Mouse (Mus musculus): ENCODE measurements around the gene Itprid2. TPM values are rescaled to one million over a fixed set of nuclear protein-coding genes. Genes with fewer than 3 reads are reported as not detected.

Itprid2 gene
- polyA plus RNA-seq, 1 experiment from 2014 or later, result 3.1 TPM

DNA sequence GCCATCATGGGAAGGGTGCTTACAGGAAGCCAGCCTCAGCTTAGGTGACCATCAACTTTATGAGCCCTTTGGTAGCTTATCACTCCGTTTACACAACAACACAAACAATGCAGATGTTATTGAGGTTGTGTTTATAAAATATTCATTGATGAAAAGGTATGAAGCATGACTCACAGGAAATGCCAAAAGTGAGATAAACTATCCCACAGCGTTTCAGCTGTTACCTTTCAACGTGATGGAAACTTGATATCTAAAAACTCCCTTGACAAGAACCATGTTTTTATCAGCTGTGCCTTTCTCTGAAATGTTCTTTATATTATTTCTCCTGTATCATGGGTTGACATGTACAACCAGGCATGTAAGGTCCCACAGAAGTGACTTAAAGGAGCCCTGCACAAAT lies 55.7 kb downstream of the Itprid2 start:
- H3K9ac ChIP-seq, result no peak overlapping the region
- H3K4me1 ChIP-seq, result no peaks in the 10 kb centered on the region
- ATAC-seq, result no peak
- H3K4me3 ChIP-seq, result no peak overlapping the region
- no peaks in the 10 kb centered on the region for H3K9me3 ChIP-seq (replicated peaks)
- H3K36me3 ChIP-seq (ENCODE audit: poor library complexity, severe bottlenecking), result no peaks in the 10 kb centered on the region
- no peaks in the 10 kb centered on the region for H3K27me3 ChIP-seq
- WGBS, result 86% methylated on average over 3 of the region's 3 CpGs
- H3K4me2 ChIP-seq, result no peak overlapping the region
- no peak overlapping the region for H3K27ac ChIP-seq

DNA sequence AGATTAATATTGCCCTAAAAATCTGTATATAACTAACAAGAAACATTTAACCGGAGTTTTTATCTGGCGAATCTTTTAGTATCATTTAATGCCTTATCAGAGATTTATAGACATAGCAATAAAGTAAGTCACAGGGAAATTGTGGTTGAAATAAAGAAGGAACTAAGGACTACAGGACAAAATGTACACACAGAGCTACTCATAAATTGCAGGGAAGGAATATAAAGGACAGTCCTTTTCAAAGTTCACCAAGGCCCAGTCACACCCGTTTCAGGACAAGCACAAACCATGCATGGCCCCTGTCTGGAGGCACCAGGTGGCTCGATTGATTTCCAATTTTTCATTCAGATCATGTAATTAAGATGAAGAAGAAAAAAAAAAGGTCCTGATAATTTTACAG lies 60.0 kb downstream of the Itprid2 start:
- no peak for ATAC-seq
- H3K9ac ChIP-seq, result no peak overlapping the region
- H3K4me1 ChIP-seq, result no peaks in the 10 kb centered on the region
- H3K4me2 ChIP-seq, result no peak overlapping the region
- H3K27ac ChIP-seq, result no peak overlapping the region
- 91% methylated on average over 4 of the region's 4 CpGs for WGBS
- H3K27me3 ChIP-seq, result no peaks in the 10 kb centered on the region
- no peaks in the 10 kb centered on the region for H3K9me3 ChIP-seq (replicated peaks)
- H3K4me3 ChIP-seq, result no peak overlapping the region
- no peaks in the 10 kb centered on the region for H3K36me3 ChIP-seq (ENCODE audit: poor library complexity, severe bottlenecking)

DNA sequence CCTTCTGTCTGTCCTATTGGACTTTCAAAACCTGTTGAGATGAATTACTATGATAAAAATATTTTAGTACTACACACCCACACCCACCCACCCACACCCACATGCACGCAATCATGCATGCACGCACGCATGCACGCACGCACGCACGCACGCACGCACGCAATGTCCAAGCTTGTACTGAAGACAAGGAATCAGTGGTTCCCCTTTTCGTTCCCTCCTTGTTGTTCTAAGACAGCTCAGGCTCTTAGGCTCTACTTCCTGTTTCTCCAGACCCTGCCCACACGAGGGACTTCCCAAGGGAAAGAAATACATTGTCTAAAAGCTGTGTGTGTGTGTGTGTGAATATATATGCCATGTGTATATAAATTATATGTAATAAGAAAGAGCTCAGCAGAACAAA lies 60.8 kb downstream of the Itprid2 start:
- Histone ChIP-seq H3K4me2 (no peak overlapping the region), H3K27me3 (no peaks in the 10 kb centered on the region), H3K4me1 (no peaks in the 10 kb centered on the region), H3K9me3 (replicated peaks) (no peaks in the 10 kb centered on the region), H3K27ac (no peak overlapping the region), H3K9ac (no peak overlapping the region), H3K36me3 (ENCODE audit: poor library complexity, severe bottlenecking) (no peaks in the 10 kb centered on the region), H3K4me3 (no peak overlapping the region)
- no peak for ATAC-seq
- 92% methylated on average over 12 of the region's 12 CpGs for WGBS

DNA sequence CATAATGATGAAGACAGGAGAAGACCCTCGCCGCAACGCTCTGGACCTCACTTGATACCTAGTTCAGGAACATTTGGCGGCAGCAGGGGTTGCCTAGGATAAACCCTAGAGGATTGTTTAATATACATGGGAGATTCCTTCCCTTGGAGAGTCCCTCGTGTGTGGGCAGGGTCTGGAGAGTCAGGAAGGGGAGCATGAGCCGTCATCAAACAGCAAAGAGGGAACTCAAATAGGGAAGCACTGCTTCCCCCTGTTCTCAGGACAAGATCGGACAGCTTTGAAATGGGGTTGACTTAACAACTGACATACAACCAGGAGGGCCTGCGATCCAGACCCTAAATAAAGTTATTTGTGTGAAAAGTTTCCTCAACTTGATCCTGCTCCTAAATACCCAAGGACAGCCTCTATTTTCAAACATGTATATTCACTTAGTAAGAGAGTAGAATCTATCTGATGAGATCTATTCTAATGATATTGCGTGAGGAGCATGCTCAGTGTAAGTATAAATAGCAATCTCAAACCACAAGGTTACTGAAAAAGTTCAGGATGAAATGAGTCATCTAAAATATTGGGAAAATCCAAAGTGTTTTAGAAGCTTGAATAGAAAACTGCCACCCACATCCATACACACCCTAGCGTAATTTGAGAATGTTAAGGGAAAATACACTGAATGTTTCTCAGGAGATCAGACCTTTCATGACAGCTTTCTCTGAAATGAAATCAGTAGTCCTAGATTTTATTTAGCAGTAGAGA lies 61.5 kb downstream of the Itprid2 start:
- H3K9ac ChIP-seq, result no peak overlapping the region
- no peak overlapping the region for H3K27ac ChIP-seq
- no peaks in the 10 kb centered on the region for H3K9me3 ChIP-seq (replicated peaks)
- H3K4me3 ChIP-seq, result no peak overlapping the region
- H3K4me1 ChIP-seq, result no peaks in the 10 kb centered on the region
- no peaks in the 10 kb centered on the region for H3K36me3 ChIP-seq (ENCODE audit: poor library complexity, severe bottlenecking)
- H3K27me3 ChIP-seq, result no peaks in the 10 kb centered on the region
- WGBS, result 88% methylated on average over 10 of the region's 10 CpGs
- no peak for ATAC-seq
- H3K4me2 ChIP-seq, result no peak overlapping the region

DNA sequence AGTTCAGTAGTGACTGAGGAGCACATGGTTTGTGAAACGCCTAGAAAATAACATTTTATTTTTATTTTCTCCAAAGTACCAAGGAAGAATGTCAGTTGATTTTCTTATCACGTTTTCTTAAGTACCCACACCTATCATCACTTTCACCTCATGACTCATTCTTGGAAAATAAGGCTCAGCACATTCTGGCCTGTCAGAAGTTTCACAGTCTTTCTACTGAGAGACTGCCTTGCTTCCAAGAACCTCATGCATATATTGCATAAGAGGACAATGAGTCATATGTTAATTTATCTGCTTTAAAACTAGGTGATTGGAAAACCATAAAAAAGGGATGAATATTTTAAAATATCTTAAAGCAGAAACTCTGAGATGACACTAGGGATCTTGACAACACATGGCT lies 63.0 kb downstream of the Itprid2 start:
- no peak overlapping the region for H3K27ac ChIP-seq
- no peak overlapping the region for H3K4me2 ChIP-seq
- H3K9ac ChIP-seq, result no peak overlapping the region
- H3K4me3 ChIP-seq, result no peak overlapping the region
- no peak for ATAC-seq
- H3K36me3 ChIP-seq (ENCODE audit: poor library complexity, severe bottlenecking), result no peaks in the 10 kb centered on the region
- no peaks in the 10 kb centered on the region for H3K9me3 ChIP-seq (replicated peaks)
- no peaks in the 10 kb centered on the region for H3K4me1 ChIP-seq
- no peaks in the 10 kb centered on the region for H3K27me3 ChIP-seq
- WGBS, result 90% methylated on average over 2 of the region's 2 CpGs

DNA sequence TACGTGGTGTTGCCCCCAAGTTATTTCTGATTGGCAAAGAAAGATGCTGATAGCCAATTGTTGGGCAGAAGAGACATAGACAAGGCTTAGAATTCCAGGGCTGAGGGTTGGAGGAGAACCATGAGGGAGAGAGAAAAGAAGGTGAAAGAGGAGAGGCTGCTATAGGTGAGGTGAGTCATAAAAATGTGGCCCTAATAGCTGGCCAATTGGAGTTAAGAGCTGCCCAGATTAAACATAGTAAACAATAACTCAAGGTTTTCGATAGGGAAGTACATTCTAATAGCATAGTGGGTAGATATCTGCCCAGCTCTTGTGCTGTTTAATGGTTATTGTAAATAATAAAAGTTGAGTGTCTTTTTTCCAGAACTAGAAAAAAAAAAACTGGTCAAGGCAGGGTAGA lies 69.6 kb downstream of the Itprid2 start:
- 88% methylated on average over 2 of the region's 2 CpGs for WGBS
- H3K9me3 ChIP-seq (replicated peaks), result no peaks in the 10 kb centered on the region

DNA sequence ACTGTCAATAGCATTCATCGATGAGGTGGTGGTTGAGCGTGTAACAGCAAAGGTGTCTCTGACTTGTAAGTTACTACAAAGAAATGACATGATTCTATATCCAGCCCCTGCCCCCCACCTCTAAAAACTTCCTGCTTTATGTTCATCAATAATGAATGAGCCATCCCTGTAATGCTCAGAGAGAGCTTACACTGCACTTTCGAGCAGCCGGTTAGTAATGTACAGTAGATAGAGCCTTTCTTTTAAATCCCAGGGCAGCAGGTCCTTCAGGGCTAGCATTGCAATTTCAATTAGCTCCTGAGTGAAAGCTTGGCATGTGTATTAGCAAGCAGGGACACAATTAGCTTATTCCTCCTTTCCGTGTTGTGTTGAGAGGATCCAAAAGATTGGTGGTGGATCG lies 72.4 kb downstream of the Itprid2 start, which contains the start of gene Ppp1r1c:
Ppp1r1c (plus strand) TSS at position 206 of the 400 bp plus-strand sequence.
- Histone ChIP-seq H3K4me1 (no peaks in the 10 kb centered on the region), H3K36me3 (ENCODE audit: poor library complexity, severe bottlenecking) (no peaks in the 10 kb centered on the region), H3K27me3 (no peaks in the 10 kb centered on the region), H3K27ac (no peak within 1 kb of the TSS), H3K9ac (no peak within 1 kb of the TSS), H3K4me2 (no peak within 1 kb of the TSS), H3K4me3 (no peak within 1 kb of the TSS), H3K9me3 (replicated peaks) (no peaks in the 10 kb centered on the region)
- WGBS, result 81% methylated on average over 6 of the region's 6 CpGs
- no peak for ATAC-seq

More for the DNA sequence above, 69.6 kb downstream of the Itprid2 start:
- Histone ChIP-seq H3K27me3 (no peaks in the 10 kb centered on the region), H3K4me3 (no peak overlapping the region), H3K4me1 (no peaks in the 10 kb centered on the region), H3K4me2 (no peak overlapping the region), H3K9ac (no peak overlapping the region), H3K36me3 (ENCODE audit: poor library complexity, severe bottlenecking) (no peaks in the 10 kb centered on the region), H3K27ac (no peak overlapping the region)
- no peak for ATAC-seq

DNA sequence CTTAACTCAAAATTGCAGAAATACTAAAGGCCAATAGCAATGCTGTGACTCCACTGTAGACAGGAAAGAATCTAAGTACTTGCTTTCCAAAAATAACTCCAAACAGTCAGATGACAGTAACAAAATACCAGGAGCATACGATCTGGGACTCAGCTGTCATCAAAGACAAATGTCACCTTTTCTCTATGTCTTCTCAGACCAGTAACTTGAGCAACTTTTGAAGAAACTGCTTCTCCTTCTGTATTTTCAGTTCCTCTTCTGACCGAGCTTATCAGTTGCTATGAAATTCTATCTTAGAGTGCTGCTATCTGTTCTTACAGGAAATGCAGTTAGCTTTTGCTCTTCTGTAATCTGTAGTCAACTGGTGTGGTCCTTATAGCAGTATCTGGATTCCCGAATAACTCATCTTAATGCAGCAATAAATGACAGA lies 78.5 kb downstream of the Itprid2 start:
- no peak overlapping the region for H3K4me2 ChIP-seq
- 0 out of 2 replicates have a peak, but pooled peaks cover 7% of the 10 kb centered on the region for H3K4me1 ChIP-seq
- no peaks in the 10 kb centered on the region for H3K36me3 ChIP-seq (ENCODE audit: poor library complexity, severe bottlenecking)
- 87% methylated on average over 3 of the region's 3 CpGs for WGBS
- no peaks in the 10 kb centered on the region for H3K9me3 ChIP-seq (replicated peaks)
- no peak for ATAC-seq
- H3K4me3 ChIP-seq, result no peak overlapping the region
- H3K27me3 ChIP-seq, result no peaks in the 10 kb centered on the region
- no peak overlapping the region for H3K27ac ChIP-seq
- H3K9ac ChIP-seq, result no peak overlapping the region

DNA sequence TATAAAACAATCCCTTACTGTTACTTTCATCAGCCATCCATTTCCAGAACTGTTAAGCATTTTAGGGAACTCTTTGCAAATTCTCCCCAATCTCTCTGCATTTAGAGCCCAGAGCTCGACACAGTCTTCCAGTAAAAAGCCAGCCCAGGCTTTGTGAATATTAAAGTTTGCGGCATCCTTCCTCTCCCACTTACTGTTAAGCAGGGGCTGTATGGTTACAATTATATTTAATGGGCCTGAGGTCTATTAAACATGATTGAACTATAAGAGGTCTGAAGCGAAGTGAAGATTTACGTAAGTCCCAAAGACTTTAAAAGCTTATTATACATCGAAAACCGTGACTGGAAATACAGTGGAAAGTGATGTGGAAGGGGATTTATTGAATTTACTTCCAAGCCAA lies 79.6 kb downstream of the Itprid2 start:
- Histone ChIP-seq H3K9ac (no peak overlapping the region), H3K4me2 (no peak overlapping the region), H3K36me3 (ENCODE audit: poor library complexity, severe bottlenecking) (no peaks in the 10 kb centered on the region), H3K27me3 (no peaks in the 10 kb centered on the region), H3K27ac (no peak overlapping the region), H3K9me3 (replicated peaks) (no peaks in the 10 kb centered on the region), H3K4me3 (no peak overlapping the region), H3K4me1 (0 out of 2 replicates have a peak, but pooled peaks cover 7% of the 10 kb centered on the region)
- no peak for ATAC-seq
- WGBS, result 82% methylated on average over 6 of the region's 6 CpGs

DNA sequence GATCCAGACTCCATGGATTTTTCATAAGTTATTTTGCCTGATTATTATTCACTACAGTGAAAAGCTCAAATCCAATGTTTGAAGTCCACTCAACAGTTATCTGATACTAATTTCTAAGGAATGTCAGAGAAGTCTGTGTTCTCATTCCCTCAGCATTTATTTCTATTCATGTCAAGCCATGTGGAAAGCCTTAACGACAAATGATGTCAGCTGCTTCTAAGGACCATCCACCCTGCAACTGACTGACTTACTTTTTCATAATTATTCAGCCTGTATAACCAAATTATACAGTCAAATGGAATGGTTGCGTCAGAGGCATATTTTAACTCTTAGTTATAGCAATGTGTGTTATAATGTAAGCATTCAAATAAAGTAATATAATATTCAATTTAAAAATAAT lies 80.8 kb downstream of the Itprid2 start:
- 0 out of 2 replicates have a peak, but pooled peaks have one; percentile 38 for ATAC-seq
- H3K4me2 ChIP-seq, result no peak overlapping the region
- H3K27me3 ChIP-seq, result no peaks in the 10 kb centered on the region
- 21% methylated on average over 2 of the region's 2 CpGs for WGBS
- H3K9me3 ChIP-seq (replicated peaks), result no peaks in the 10 kb centered on the region
- no peak overlapping the region for H3K27ac ChIP-seq
- no peaks in the 10 kb centered on the region for H3K36me3 ChIP-seq (ENCODE audit: poor library complexity, severe bottlenecking)
- H3K4me3 ChIP-seq, result no peak overlapping the region
- no peak overlapping the region for H3K9ac ChIP-seq
- 0 out of 2 replicates have a peak, but pooled peaks cover 7% of the 10 kb centered on the region for H3K4me1 ChIP-seq

DNA sequence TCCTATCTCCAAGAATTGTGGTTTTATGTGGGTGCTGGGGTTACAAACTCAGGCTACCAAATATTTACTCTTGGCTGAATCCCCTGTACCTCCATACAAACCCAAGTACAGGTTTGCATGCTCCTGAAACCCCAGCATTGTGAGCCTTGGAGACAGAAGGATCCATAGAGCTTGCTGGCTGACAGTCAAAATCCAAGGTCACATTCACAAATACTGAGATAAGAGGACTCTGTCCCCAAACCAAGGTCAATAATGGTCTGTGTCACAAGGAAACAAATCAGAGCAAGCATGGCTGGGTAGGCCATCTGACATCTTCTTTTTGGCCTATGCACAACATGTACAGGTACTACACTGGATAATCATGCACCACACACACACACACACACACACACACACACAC lies 82.7 kb downstream of the Itprid2 start:
- no peak for ATAC-seq

DNA sequence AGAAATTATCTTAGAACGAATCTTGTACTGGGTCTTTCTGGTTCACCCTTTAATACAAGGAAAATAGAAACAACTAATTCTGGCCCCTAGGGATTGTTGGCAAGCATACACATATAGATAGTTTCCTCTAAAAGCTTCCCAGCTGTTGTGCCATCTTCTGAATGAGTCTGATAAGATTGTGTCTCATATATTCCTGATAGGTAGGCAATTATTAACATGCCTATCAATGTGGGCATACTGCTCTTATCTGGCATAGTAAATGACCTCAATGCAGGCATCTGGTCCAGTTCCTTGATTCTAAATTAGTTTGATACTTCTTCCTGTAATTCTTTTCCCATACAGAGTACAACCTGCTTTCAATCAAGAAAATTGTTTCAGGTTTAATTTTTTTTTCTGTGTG lies 87.3 kb downstream of the Itprid2 start:
- Histone ChIP-seq H3K4me2 (no peak overlapping the region), H3K27me3 (no peaks in the 10 kb centered on the region), H3K4me1 (no peaks in the 10 kb centered on the region), H3K9ac (no peak overlapping the region), H3K27ac (no peak overlapping the region), H3K9me3 (replicated peaks) (no peaks in the 10 kb centered on the region), H3K4me3 (no peak overlapping the region), H3K36me3 (ENCODE audit: poor library complexity, severe bottlenecking) (no peaks in the 10 kb centered on the region)
- 75% methylated on average over 1 of the region's 1 CpGs for WGBS
- no peak for ATAC-seq

More for the DNA sequence above, 82.7 kb downstream of the Itprid2 start:
- no peak overlapping the region for H3K9ac ChIP-seq
- no peak overlapping the region for H3K4me3 ChIP-seq
- H3K36me3 ChIP-seq (ENCODE audit: poor library complexity, severe bottlenecking), result no peaks in the 10 kb centered on the region
- no peak overlapping the region for H3K4me2 ChIP-seq
- H3K27me3 ChIP-seq, result no peaks in the 10 kb centered on the region
- no peak overlapping the region for H3K27ac ChIP-seq
- no peaks in the 10 kb centered on the region for H3K9me3 ChIP-seq (replicated peaks)
- 0 out of 2 replicates have a peak, but pooled peaks cover 7% of the 10 kb centered on the region for H3K4me1 ChIP-seq
